In genomic region chr5:75154621-75155235, GRCm38 (mm10) we compare ENCODE assay signal across 8 mouse cellular contexts. TPM values are rescaled to one million over a fixed set of nuclear protein-coding genes. Genes with fewer than 3 reads are reported as not detected.
DNase-seq lines count a peak whose midpoint lies in the region; ATAC-seq lines count a peak whose summit lies in the region.

No protein-coding gene starts in this region.

- no peak overlapping the region for H3K9ac ChIP-seq in forebrain, embryonic 14.5 days (ENCODE audit: low read length)
- H3K9ac ChIP-seq in hindbrain, embryonic 12.5 days, result peak overlapping the region; percentile 65
- H3K9ac ChIP-seq in liver, embryonic 11.5 days (ENCODE audit: low read depth, low read length), result peak overlapping the region; percentile 66
- no peak overlapping the region for H3K9ac ChIP-seq in neural tube, embryonic 15.5 days (replicated peaks)

- ATAC-seq in megakaryocyte, adult 5-6 weeks (ENCODE audit: poor library complexity, severe bottlenecking), result no peak
- ATAC-seq in forebrain, embryonic 14.5 days, result no peak
- ATAC-seq in hindbrain, embryonic 12.5 days (ENCODE audit: low FRiP score), result no peak
- ATAC-seq in liver, embryonic 11.5 days (replicated peaks; ENCODE audit: low FRiP score), result no peak
- no peak for ATAC-seq in neural tube, embryonic 15.5 days (ENCODE audit: low FRiP score)

- H3K27me3 ChIP-seq in megakaryocyte, embryonic 14.5 days (replicated peaks), result peaks cover 83% of the 10 kb centered on the region
- H3K27me3 ChIP-seq in forebrain, embryonic 14.5 days (replicated peaks; ENCODE audit: control insufficient read depth, insufficient read depth, low read length), result peaks cover 52% of the 10 kb centered on the region
- H3K27me3 ChIP-seq in hindbrain, embryonic 12.5 days, result peaks cover 66% of the 10 kb centered on the region
- peaks cover 69% of the 10 kb centered on the region for H3K27me3 ChIP-seq in liver, embryonic 11.5 days (replicated peaks; ENCODE audit: control insufficient read depth, insufficient read depth, low read length)
- H3K27me3 ChIP-seq in neural tube, embryonic 15.5 days (replicated peaks), result peaks cover 54% of the 10 kb centered on the region

- peak; percentile 28 for DNase-seq in forebrain, embryonic 14.5 days (ENCODE audit: low spot score)
- peak; percentile 59 for DNase-seq in liver, embryonic 11.5 days (ENCODE audit: low spot score)
- DNase-seq in spleen, postnatal 14 days (ENCODE audit: low spot score in 2 of 2), result no peak
- no peak for DNase-seq in thymus, postnatal 36 days

- peaks cover 56% of the 10 kb centered on the region for H3K4me1 ChIP-seq in megakaryocyte, embryonic 14.5 days
- H3K4me1 ChIP-seq in forebrain, embryonic 14.5 days (ENCODE audit: control insufficient read depth, insufficient read depth, low read length), result peaks cover 16% of the 10 kb centered on the region; the same call in 1 of the 2 replicates
- peaks cover 42% of the 10 kb centered on the region for H3K4me1 ChIP-seq in hindbrain, embryonic 12.5 days
- H3K4me1 ChIP-seq in liver, embryonic 11.5 days (replicated peaks; ENCODE audit: control insufficient read depth, insufficient read depth, low read length), result no peaks in the 10 kb centered on the region; the same call in none of the 2 replicates
- peaks cover 59% of the 10 kb centered on the region for H3K4me1 ChIP-seq in neural tube, embryonic 15.5 days

- H3K36me3 ChIP-seq in megakaryocyte, embryonic 14.5 days (replicated peaks; ENCODE audit: low read length), result no peaks in the 10 kb centered on the region
- H3K36me3 ChIP-seq in forebrain, embryonic 14.5 days (ENCODE audit: control insufficient read depth, insufficient read depth, low read length), result no peaks in the 10 kb centered on the region
- no peaks in the 10 kb centered on the region for H3K36me3 ChIP-seq in hindbrain, embryonic 12.5 days
- no peaks in the 10 kb centered on the region for H3K36me3 ChIP-seq in liver, embryonic 11.5 days (ENCODE audit: control insufficient read depth, insufficient read depth, low read length)
- no peaks in the 10 kb centered on the region for H3K36me3 ChIP-seq in neural tube, embryonic 15.5 days

- peak overlapping the region; percentile 41 for H3K4me2 ChIP-seq in forebrain, embryonic 14.5 days (ENCODE audit: low read length)
- H3K4me2 ChIP-seq in hindbrain, embryonic 12.5 days (replicated peaks), result peak overlapping the region; percentile 90
- peak overlapping the region; percentile 56 for H3K4me2 ChIP-seq in liver, embryonic 11.5 days
- H3K4me2 ChIP-seq in neural tube, embryonic 15.5 days, result peak overlapping the region; percentile 43

- H3K4me3 ChIP-seq in megakaryocyte, embryonic 14.5 days (replicated peaks), result peak overlapping the region; percentile 86
- peak overlapping the region; percentile 24 for H3K4me3 ChIP-seq in forebrain, embryonic 14.5 days (ENCODE audit: low read depth, low read length)
- peak overlapping the region; percentile 53 for H3K4me3 ChIP-seq in hindbrain, embryonic 12.5 days
- H3K4me3 ChIP-seq in liver, embryonic 11.5 days (ENCODE audit: low read depth, low read length), result peak overlapping the region; percentile 52
- H3K4me3 ChIP-seq in neural tube, embryonic 15.5 days (replicated peaks), result peak overlapping the region; percentile 34

- no peaks in the 10 kb centered on the region for H3K9me3 ChIP-seq in megakaryocyte, embryonic 14.5 days
- no peaks in the 10 kb centered on the region for H3K9me3 ChIP-seq in forebrain, embryonic 14.5 days (replicated peaks; ENCODE audit: control insufficient read depth, low read length)
- no peaks in the 10 kb centered on the region for H3K9me3 ChIP-seq in hindbrain, embryonic 12.5 days (replicated peaks)
- no peaks in the 10 kb centered on the region for H3K9me3 ChIP-seq in liver, embryonic 11.5 days (ENCODE audit: control insufficient read depth, low read length)
- H3K9me3 ChIP-seq in neural tube, embryonic 15.5 days (replicated peaks), result no peaks in the 10 kb centered on the region

- 2% methylated on average over 21 of the region's 21 CpGs for WGBS in forebrain, embryonic 14.5 days
- WGBS in hindbrain, embryonic 12.5 days, result under 1% methylated on average over 21 of the region's 21 CpGs
- WGBS in liver, embryonic 11.5 days, result 0% methylated on average over 21 of the region's 21 CpGs
- WGBS in neural tube, embryonic 15.5 days, result under 1% methylated on average over 21 of the region's 21 CpGs

- no peak overlapping the region for H3K27ac ChIP-seq in forebrain, embryonic 14.5 days (ENCODE audit: low read depth, low read length)
- H3K27ac ChIP-seq in hindbrain, embryonic 12.5 days, result peak overlapping the region; percentile 83
- H3K27ac ChIP-seq in liver, embryonic 11.5 days (ENCODE audit: low read depth, low read length), result peak overlapping the region; percentile 81
- no peak overlapping the region; the same call in 1 of the 2 replicates for H3K27ac ChIP-seq in neural tube, embryonic 15.5 days (replicated peaks)

RNA-seq across cellular contexts. Expression of gene Pdgfra, which starts 2.6 kb away (rescaled TPM):
- not detected in 2 replicates for polyA plus RNA-seq in megakaryocyte, embryonic 14.5 days (2012; ENCODE audit: insufficient read depth, low replicate concordance)
- 0.04 TPM in 1 of 2 replicates, not detected in the other for total RNA-seq in megakaryocyte, adult 5-6 weeks (2015)
- 0.12 and 0.29 TPM in 2 replicates for total RNA-seq in megakaryocyte, adult 5-6 weeks (2017)
- 7.0 and 10.9 TPM in 2 replicates for polyA plus RNA-seq in forebrain, embryonic 14.5 days (2014; fragmentation: Nextera tagmentation; extraction: Ambion mirVana)
- 50.1 and 60.1 TPM in 2 replicates for polyA plus RNA-seq in hindbrain, embryonic 12.5 days (2016; fragmentation: Nextera tagmentation; extraction: Ambion mirVana)
- 21.9 and 29.4 TPM in 2 replicates for polyA plus RNA-seq in liver, embryonic 11.5 days (2014; fragmentation: Nextera tagmentation; extraction: Ambion mirVana)
- polyA plus RNA-seq in neural tube, embryonic 15.5 days (2015; fragmentation: Nextera tagmentation; extraction: Ambion mirVana), result 16.0 and 18.9 TPM in 2 replicates

Comparison
In these comparisons a context has a peak if more than half of its experiments do, and no peak if none do; other contexts are left out.
1. H3K4me3 ChIP-seq: peak in every context shown above with its lines; median percentile 86 in megakaryocyte, embryonic 14.5 days; 53 in hindbrain, embryonic 12.5 days; 52 in liver, embryonic 11.5 days; 34 in neural tube, embryonic 15.5 days; 24 in forebrain, embryonic 14.5 days.
2. DNase-seq: peak in forebrain, embryonic 14.5 days (single experiment) and liver, embryonic 11.5 days (single experiment); none in spleen, postnatal 14 days (0 of 2) and thymus, postnatal 36 days (0 of 2).
3. H3K27ac ChIP-seq: peak in hindbrain, embryonic 12.5 days (single experiment) and liver, embryonic 11.5 days (single experiment); none in forebrain, embryonic 14.5 days (single experiment) and neural tube, embryonic 15.5 days (single experiment).
4. H3K9ac ChIP-seq: peak in hindbrain, embryonic 12.5 days (single experiment) and liver, embryonic 11.5 days (single experiment); none in forebrain, embryonic 14.5 days (single experiment) and neural tube, embryonic 15.5 days (single experiment).
5. Peak in every context shown above with its lines, with median percentiles within 50 percentile points of each other: H3K4me2 ChIP-seq.